Mouse (Mus musculus) embryo, embryonic 11.5 days (tissue): Measurements from ENCODE around the gene Coa4.

Source experiments
- DNase-seq: peaks from one replicate; pipeline ENCODE4 v3.0.0-alpha.2; 2012; ENCODE audit warnings: low read depth, low spot score

Gene Coa4

GRCm38 (mm10) chr7:100504740-100505487, 32.0 kb upstream of the Coa4 start:
- no peak for DNase-seq

- DNase-seq = no peak
These were observed 30.4 kb upstream of the Coa4 start for GRCm38 (mm10) chr7:100506494-100506893.

- no peak for DNase-seq
These were observed 28.2 kb upstream of the Coa4 start for GRCm38 (mm10) chr7:100508670-100509069.

GRCm38 (mm10) chr7:100511602-100512001, 25.3 kb upstream of the Coa4 start:
- DNase-seq = no peak

GRCm38 (mm10) chr7:100514573-100514972, 22.3 kb upstream of the Coa4 start, which contains the start of gene Dnajb13:
TSS of gene Dnajb13 (minus strand) at chr7:100514960.
- DNase-seq = no peak

GRCm38 (mm10) chr7:100520204-100520603, 16.7 kb upstream of the Coa4 start:
- no peak for DNase-seq

- DNase-seq = peak; percentile 76
These were observed 16.1 kb upstream of the Coa4 start for GRCm38 (mm10) chr7:100520663-100521285.

- no peak for DNase-seq
These were observed 14.6 kb upstream of the Coa4 start for GRCm38 (mm10) chr7:100522222-100522621.

GRCm38 (mm10) chr7:100524669-100525068, 12.2 kb upstream of the Coa4 start:
- no peak for DNase-seq

- DNase-seq = no peak
These were observed 6.1 kb upstream of the Coa4 start for GRCm38 (mm10) chr7:100530766-100531165.

GRCm38 (mm10) chr7:100533503-100533902, 3.4 kb upstream of the Coa4 start:
- DNase-seq = no peak

- no peak for DNase-seq
These were observed 2.7 kb upstream of the Coa4 start for GRCm38 (mm10) chr7:100534216-100534615.

- no peak for DNase-seq
These were observed 1.0 kb upstream of the Coa4 start for GRCm38 (mm10) chr7:100535831-100536230.

- DNase-seq = no peak
These were observed 640 bp downstream of the Coa4 start for GRCm38 (mm10) chr7:100537519-100537902.

GRCm38 (mm10) chr7:100539516-100539915, 2.6 kb downstream of the Coa4 start:
- no peak for DNase-seq

- DNase-seq = no peak
These were observed 7.6 kb downstream of the Coa4 start for GRCm38 (mm10) chr7:100544437-100544836.

- DNase-seq = no peak
These were observed 10.8 kb downstream of the Coa4 start for GRCm38 (mm10) chr7:100547631-100548030.

- DNase-seq = no peak
These were observed 12.9 kb downstream of the Coa4 start for GRCm38 (mm10) chr7:100549796-100550195.

GRCm38 (mm10) chr7:100550338-100551007, 13.6 kb downstream of the Coa4 start:
- DNase-seq = no peak

GRCm38 (mm10) chr7:100554939-100555338, 18.1 kb downstream of the Coa4 start:
- DNase-seq = no peak

GRCm38 (mm10) chr7:100555431-100555951, 18.6 kb downstream of the Coa4 start:
- peak; percentile 8 for DNase-seq

GRCm38 (mm10) chr7:100557241-100557640, 20.4 kb downstream of the Coa4 start:
- no peak for DNase-seq
